Mouse (Mus musculus) hindlimb bud, embryonic 11.5 days (tissue): ENCODE data around the gene Btbd9.

Source experiments
- DNase-seq: peaks from one replicate; pipeline ENCODE4 v3.0.0-alpha.2; 2012; ENCODE audit warnings: low read depth, low spot score; ENCODE audit errors: extremely low spot score

Gene Btbd9

DNA sequence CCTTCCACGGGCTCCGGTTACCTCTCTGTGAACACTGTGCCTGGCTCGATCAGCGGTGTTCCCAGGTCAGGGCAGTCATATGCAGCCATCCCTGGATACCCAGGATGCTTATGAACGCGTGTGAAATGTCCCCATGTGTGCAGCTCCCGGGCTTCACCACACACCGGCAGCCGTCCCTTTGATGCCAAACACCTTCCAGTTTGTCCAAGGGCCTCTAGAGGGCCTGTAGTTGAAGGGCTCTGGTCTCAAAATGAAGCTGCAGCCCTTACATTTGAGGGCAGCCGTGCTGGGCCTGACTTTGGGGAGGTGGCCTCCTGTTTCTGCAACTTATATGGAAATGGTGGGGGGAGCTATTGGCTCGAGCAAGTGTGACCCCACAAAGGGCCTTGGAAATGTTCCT is 353.9 kb downstream of the Btbd9 start:
- DNase-seq, result no peak

DNA sequence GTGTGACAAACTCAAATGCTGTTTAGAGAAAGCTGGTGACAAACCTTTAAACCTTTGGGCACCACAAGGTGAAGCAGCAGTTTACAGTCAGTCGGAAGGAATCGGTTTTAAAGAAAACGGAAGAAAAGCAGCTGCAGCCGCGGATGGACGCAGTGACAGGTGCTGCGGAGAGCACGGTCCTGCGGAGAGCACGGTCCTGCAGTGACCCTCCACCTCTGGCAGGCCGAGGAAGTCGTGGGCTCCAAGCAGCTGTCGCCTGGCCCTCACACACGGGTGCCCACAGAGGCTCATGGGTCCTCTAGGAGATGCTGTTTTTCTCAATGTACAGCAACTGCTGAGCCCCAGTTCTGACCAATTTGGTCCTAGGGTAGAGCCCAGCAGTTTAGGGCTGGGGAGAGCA is 354.6 kb downstream of the Btbd9 start:
- no peak for DNase-seq

DNA sequence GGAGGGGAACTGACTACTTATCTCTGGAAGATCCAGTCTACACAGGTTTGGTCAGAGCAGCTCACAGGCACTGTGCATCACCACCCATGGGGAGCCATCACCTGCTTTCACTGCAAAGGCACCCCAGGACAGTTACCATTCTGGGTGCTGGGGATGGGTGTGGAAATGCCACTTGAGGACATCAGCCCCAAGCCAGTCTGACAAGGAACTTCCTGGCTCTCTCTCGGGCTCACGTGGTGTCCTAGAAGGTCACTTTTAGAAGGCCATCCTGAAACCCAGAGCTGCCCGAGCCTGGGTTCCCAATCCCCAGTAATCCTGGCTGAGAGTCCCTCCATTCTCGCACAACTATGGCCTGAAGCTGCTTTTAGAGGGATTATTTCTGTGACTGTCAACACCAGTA is 360.5 kb downstream of the Btbd9 start:
- DNase-seq, result no peak

DNA sequence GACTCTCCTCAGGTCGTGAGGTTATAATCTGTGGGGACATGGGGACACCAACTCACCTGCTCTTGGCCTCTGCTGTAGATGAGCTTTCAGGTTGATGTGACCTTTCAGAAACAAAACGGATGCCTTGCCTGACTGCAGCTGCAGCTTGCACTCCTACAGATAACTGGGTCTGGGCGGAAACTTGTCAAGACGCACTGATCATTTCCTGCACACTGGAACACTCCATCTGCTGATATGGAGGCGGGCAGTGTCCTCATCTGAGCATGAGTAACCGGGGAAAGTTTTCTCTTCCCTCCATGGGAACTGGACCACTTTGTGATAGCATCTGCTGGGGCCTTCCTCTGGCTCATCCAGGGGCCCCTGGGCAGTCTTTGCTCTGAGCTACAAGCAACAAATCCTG is 361.9 kb downstream of the Btbd9 start:
- no peak for DNase-seq

DNA sequence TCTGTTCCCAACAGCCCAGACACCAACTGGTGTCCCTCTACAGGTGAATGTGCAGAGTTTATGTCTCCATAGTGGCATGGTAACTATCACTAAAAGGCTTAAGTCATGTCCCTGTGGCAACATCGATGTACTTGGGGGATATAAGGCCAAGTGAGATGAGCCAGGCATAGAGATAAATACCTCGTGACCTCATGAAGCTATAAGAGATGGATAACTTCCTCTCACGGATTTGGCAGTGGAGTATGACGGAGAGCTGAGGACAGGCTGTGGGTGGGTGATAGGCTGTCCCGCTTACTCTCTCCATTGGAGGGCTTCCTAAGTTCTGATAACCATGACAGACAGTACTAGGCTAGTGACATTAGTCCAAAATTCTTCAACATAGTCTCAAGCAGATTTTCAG is 362.9 kb downstream of the Btbd9 start:
- DNase-seq, result no peak

DNA sequence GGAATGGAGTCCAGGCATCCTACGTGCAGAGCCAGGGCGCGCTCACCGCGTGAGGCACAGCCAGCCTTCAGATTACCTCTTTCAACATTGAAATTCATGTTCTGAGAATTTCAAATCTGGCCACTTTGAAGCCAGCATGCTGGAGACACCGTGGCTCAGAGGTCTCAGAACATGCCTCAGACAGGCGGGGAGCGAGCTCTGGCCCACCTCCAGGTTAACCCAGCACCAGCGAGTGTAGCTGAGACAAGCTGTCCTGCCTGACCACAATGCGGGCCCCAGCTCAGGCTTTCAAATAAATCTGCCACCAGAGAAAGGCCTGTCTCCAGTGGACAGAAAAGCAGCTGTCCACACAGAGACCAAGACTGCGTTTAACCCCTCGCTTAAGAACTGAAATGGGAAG is 363.6 kb downstream of the Btbd9 start:
- DNase-seq, result no peak

DNA sequence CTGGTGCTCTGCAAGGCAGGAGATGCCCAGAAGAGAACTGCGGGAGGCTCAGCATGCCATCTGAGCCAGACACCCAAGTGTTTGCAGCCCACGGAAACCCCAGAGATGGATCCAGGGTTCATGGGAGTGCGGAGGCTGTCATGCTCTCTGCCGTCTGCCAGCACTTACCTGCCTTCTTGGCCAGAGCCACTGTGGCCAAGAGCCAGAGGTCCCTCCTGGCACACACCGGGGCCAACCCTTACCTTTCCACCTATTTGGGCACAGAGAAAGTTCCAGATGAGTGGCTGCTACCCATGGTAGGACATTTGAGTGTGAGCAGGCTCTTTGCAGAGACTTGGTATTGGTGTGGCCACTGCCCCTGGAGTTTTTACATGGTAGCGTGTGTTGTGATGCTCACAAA is 365.4 kb downstream of the Btbd9 start:
- DNase-seq, result no peak

DNA sequence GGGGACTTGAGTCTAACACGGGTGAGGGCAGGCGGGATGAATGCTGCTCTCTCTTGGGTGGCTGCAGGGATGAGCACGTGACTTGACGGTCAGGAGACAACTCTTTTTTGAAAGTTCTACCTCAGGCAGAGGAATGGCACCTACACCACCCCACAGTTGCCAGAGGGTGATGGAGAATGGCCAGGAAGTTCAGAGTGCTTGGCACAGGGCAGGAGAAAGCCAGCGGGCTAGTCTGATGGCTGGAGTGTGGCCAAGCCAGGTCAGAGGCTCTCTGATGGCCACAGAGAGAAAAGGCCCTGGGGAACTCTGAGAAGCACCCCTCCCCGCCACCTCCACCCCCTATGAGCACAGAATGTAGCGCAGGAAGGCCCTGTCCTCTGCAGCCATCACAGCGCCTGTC is 366.0 kb downstream of the Btbd9 start:
- no peak for DNase-seq

DNA sequence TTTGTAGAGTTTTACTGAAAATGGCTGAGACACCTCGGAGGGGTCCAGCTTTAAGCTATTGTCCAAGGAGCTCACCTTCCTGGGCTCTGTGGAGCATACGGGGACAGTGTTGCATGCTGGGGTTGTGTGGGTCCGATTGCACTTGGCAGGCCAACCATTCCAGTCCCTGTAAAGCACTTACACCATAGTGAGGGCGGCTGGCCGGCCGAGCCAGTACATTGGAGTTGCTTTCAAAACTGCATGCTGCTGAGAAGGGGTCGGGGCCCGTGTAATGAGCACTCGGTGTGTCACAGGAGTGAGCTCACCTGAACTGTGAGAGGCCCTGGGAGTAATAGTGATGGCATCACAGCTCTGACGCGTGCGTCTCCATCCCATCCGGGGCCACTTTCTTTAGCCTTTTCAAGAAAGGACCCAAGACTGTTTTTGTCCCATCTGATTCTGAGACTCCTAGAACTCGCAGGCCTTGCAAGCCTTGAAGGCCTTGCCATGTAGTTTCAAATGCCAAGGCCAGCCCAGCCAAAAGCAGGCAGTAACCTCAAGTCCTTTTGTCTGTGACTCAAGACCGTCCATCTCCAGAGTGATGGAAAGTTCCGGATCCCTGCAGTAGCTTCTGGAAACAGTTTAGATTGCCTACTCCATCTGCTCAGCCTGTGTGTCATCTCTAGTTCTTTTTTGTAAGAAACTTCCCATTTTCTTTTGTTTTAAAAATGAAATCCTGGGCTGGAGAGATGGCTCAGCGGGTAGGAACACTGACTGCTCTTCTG is 371.0 kb downstream of the Btbd9 start:
- no peak for DNase-seq

DNA sequence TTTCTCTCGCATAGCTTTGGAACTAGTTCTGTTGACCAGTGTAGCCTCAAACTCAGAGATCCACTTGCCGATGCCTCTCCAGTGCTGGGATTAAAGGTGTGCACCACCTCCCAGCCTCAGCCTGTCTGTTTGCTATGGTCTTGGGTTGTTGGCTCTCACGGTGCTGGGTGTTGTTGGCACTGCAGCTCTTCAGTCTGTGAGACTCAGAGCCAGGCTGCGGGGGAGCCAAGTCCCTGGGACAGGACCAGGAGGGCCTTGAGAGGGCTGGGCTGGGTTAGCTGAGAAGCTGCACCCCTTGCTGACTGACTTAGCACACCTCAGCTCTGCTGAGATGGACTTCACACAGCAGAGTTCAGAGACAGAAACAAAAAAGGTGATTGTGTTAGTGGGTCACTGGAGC is 376.0 kb downstream of the Btbd9 start:
- DNase-seq, result no peak

DNA sequence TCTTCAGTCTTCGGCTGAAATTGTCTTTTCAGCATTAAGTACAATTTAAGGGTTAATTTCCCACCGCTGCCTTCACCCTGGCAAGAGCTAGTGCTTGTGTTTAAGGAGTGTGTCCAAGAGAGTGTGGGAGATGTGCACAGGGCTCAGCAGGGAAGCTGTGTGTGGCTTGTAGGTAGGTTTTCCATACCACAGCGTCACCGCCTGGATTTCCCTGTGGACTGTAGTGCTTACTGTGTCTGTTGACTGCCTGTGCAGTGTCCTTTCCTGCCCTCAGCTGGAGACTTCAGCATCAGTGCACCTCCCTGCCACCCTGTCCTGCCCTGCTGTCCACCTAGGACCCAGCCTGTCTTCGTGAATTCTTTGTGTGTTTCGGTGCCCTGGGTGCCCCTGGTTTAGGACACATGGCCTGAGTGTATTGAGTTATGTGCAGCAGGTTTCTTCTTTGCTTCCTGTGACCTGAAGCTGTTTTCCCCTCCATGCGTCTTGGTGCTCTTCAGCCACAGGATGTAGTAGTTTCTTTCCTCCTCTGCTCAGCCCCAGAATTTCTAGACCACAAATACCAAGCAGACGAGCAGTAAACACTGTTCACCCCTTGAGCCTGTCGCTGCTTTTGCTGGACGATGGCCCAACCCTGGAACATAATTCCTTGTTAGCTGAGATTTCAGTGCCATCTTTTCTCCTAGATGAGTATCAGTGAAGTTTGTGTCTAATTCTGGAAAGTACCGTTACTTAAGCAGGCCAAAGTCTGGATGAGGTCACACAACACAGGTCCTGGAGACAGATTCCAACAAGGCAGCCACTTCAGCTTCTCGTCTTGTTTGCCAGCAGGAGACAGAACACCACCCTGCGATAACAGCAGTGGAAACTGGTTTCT is 376.7 kb downstream of the Btbd9 start:
- DNase-seq, result no peak

DNA sequence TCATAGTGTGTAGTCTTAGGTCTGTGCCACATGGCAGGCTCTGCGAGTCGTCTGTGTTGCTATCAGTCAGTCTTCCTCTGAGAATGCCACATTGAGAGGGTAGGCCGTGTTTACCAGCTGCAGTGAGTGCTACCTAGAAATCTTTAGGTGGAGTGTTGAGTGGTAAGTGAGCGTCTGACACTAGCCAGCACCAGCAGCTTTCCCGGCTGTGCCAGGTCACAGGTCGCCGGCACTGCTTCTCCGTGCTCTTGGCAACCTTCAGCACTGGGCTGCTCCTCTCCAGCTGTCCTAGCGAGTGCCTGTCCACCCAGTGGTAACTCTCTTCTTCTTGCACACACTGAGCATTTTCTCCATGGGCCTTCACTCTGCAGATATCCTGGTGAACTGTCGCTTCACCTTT is 377.9 kb downstream of the Btbd9 start:
- DNase-seq, result no peak

DNA sequence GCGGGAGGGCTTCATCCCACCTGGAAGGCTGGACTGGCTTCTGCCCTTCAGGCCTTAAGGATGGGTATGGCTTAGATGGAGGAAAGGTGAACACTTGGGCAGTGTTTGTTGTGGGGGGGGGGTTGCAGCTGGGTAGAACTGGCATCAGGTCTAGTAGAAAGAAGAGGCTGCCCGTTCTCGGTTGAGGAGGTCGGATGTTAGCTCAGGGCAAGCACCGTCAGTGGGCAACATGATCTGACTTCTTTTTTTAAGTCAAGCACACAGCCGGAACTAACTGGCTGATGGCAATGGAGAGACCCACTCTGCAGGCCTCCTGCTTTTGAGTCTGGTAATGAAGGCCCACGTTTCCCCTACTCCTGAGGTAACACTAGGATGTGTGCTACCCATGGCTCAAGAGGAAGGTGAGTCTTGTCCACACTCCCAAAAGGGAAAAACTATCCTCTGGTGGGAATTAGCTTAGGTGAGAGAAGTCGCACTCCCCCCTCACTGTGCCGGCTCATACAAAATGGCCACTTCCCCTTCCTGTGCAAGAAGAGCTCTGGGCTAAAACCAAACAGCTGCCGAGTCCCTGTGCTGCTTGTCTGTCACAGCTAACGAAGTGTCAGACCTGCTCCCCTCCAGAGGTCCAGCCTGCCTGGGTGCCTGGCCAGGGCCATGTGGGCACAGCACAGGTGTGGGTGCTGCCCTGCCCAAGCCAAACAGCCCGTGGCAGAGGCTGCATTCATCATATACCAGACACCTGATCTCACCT is 378.8 kb downstream of the Btbd9 start:
- no peak for DNase-seq

DNA sequence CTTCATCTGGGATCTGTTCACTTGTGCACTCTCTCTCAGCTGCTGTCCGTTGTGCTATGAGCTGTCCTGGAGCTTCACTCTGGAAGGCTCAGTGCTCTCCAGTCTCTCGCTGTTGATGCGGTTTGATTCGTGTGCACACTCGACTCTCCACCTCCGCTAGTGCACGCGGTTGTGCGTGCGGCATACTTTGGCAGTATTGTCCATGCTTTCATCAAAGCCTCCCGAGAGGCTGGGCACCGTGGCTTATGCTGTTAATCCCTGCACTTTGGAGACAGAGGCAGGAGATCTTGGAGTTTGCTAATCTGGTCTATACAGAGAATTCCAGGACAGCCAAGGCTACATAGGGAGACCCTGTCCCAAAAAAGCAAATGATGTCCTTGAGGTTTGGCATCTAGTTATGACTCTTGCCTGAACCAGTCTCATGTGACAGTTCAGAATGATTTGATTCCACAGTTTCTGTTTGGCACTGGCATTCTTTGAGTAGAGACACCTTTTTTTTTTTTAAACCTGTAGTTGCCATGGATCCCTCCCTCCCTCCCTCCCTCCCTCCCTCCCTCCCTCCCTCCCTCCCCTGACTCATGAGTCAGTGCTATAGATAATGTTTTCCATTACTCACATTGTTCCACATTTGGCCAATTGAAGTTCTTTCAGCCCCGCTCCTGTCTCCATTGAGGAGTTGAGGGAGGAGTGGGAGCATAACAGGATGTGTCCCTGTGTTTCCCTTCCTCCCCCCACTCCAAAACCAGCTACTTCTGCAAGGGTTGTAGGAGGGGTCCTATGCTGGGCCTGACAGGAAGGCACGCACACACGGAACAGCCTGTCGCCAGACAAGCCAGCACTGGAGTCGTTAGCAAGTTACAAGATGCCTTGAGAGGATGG is 379.6 kb downstream of the Btbd9 start:
- no peak for DNase-seq

DNA sequence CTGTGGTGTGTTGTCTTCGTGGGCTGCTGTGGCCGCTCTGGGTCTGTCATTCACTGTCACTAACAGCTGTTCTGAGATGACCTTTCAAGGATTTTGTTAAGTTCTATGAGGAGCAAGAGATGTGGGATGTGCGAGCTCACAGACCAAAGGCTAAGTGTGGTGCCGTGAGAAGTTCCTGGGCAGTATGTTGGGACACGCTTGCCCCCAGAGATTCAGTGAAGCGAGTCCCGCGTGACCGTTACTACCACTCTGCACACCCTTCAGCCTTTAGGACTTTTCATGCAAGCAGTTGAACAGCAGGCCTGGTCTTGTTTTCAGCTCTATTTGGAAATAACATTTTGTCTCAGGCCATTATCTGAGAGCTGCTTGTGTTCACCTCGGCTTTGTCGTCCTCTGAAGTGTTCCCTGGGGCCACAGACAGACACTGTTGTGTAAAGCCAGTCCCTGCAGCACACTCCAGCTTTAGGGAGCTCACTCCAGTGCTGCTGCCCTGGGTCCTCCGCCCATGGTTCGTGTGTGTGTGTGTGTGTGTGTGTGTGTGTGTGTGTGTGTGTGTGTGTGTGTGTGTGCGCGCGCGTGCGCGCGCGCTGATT is 380.6 kb downstream of the Btbd9 start:
- no peak for DNase-seq

DNA sequence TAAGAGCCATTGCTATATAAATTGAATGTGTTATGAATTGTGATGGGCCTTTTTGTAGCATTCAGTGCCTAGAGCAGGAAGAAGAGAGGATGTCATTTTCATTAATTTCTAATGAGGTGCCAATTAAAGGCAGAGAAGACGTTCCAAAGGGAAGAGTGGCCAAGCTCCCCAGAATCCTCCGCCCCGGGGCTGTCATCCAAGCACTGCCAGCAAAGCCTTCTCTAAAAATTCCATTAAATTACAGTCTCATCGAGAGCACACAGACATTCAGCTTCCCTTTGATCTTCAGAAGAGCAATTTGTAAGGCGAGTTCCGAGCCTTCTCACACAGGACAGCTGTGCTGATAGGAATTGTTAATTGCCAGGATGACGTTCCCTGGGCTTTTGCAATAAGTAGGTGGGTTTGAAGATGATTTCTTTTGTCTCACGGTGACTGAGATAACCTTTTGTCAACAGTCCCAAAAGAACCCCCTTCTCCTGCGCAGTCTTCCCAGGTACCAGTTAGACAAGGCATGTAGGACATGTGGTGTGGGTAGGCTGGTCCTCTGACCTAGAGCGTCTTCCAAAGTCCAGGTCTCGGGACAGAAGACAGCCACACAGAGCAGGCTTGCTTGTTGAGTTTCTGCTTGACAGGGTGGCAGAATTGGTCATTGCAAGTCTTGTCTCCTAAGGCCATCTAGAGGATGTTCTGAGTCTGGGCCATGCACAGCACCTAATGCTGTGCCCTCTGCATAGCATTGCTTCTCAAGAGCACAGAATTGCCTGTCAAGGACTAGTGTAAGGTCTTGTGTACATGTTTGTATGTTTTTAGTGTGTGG is 381.5 kb downstream of the Btbd9 start:
- no peak for DNase-seq

DNA sequence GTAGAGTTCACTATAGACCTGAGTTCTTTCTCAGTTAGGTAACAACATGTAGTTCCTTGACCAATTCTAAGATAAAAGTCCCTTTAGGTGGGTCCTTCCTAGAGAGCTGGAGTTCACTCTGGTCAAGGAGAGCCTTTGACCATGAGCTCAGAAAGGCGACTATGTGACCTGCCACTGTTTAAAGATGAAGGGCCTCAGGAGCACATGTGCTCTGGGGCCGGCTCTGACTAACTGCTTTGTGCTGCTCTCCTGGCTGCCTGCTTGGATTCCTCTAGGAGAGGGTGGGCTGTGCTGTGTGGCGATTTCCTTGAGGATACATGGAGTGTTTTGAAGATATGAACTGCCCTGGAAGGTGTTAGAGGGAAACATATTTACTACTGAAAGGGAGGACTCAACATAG is 382.2 kb downstream of the Btbd9 start:
- DNase-seq, result no peak

DNA sequence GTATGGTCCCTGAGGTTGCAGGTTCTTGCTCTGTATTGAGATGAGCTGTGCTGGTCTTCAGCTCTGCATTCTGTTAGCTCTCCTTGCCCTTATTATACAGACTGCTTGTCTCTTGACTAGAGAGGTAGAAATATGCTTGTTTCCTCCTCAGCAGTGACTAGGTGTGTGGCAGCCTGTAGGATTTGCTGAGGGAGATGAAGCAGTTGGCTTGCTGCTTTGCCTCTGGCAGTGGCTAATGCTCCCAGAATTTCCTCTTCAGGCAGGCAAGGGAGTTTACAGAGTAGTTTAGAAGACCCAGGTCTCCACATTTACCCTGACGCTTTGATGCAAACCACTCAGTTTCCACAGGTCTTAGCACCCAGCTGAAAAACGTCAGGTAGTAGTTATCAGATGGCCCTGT is 382.7 kb downstream of the Btbd9 start:
- DNase-seq, result no peak

DNA sequence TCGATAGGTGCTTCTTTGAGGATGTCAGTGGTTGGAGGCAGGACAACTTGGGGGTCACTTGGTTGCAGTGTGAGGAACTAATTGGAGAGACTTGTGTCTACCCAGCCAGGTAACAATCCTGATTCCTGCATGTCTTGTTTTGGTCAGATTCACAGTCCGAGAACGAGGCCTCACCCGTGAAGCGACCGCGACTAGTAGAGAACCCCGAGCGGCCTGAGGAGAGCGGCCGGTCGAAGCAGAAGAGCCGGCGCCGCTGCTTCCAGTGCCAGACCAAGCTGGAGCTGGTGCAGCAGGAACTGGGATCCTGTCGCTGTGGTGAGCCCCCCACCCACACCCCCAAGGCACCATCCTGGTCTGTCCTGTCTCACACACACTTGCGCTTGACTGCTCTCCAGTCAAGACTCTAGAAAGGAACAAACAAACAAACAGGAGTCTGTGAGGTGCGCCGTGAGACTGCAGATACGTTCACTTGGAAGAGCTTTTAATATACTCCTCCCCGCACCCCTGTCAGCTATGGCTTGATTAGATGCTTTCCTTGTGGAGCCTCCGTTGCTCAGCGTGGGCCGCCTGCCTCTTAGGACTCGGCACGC is 383.8 kb downstream of the Btbd9 start:
- DNase-seq, result no peak
